ENCODE assay signal across 20 mouse cellular contexts in the genomic region with DNA sequence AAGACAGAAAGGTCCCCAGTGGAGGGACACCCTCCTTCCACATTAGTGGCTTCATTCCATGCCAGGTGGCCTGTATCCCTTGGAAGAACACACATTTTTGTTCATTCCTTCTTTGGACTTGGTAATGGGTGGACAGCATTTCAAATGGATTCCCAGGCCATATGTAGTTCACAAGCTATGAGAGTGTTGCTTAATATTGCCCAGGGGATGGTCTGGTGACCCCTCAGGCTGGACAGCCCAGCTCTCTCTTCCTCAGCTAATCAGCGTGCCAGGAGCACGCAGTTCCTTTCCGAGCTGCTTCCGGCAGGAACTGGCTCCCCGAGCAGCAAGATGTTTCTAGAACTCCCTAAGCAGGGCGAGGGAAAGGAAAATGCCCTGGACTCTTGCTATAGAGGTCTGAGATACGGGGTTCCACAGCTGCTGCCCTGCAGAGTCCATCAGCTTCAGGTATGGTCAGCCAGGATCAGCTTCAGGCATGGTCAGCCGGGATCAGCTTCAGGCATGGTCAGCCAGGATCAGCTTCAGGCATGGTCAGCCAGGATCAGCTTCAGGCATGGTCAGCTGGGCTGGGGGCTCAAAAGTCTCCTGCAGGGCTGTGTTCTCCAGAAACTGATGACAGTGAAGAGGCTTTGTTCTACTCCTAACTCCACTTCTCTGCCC.
A peak's percentile ranks its signal among the peaks of the same experiment; 100 is the strongest.
DNase-seq lines count a peak whose midpoint lies in the region; ATAC-seq and TF ChIP-seq lines count a peak whose summit lies in the region.
"Had no signal": no experiment of that assay in that cellular context is flagged by ENCODE, and none has a peak within 500 bp of the region (broad histone marks: within the 10 kb centered on the region; RNA-seq: fewer than 3 reads in every experiment).

No protein-coding gene starts in this region.

- WGBS in lung, embryonic 15.5 days = 55% methylated on average over 8 of the region's 8 CpGs
- WGBS in embryonic facial prominence, embryonic 10.5 days = 72% methylated on average over 8 of the region's 8 CpGs
- WGBS in stomach, postnatal 0 days = 75% methylated on average over 8 of the region's 8 CpGs
- 80% methylated on average over 8 of the region's 8 CpGs for WGBS in forebrain, postnatal 0 days

- H3K27me3 ChIP-seq in lung, embryonic 15.5 days = no peaks in the 10 kb centered on the region
- no peaks in the 10 kb centered on the region for H3K27me3 ChIP-seq in embryonic facial prominence, embryonic 10.5 days (replicated peaks; ENCODE audit: low read depth, poor library complexity, severe bottlenecking)
- no peaks in the 10 kb centered on the region for H3K27me3 ChIP-seq in stomach, postnatal 0 days (ENCODE audit: control insufficient read depth, insufficient read depth, low read length)
- H3K27me3 ChIP-seq in forebrain, postnatal 0 days (ENCODE audit: insufficient read depth, low read length) = no peaks in the 10 kb centered on the region
- H3K27me3 ChIP-seq: embryonic facial prominence, embryonic 13.5 days; forebrain, embryonic 12.5 days; heart, embryonic 15.5 days; hindbrain, embryonic 15.5 days had no signal

- TF ChIP-seq EP300 in stomach, postnatal 0 days (optimal IDR thresholded peaks at IDR 0.05) = no peak

- DNase-seq in heart, adult 11 months = peak; percentile 63
- DNase-seq in heart, postnatal 10 days = no peak
- no peak for DNase-seq in lung, postnatal 36 days
- no peak for DNase-seq in embryonic facial prominence, embryonic 10.5 days (ENCODE audit: low spot score)
- peak; percentile 7 for DNase-seq in stomach, postnatal 0 days (ENCODE audit: low spot score)
- DNase-seq in forebrain, postnatal 0 days = no peak
- DNase-seq: adrenal gland, postnatal 14 days; cerebellum, adult 11-12 months; cerebellum, adult 9-10 months; cerebellum, postnatal 25 days; gastrocnemius, postnatal 36 days; heart, adult 18-20 months; heart, postnatal 36 days had no signal

- intact Hi-C loops in heart, postnatal 10 days (cut with DNase I) = no loop called here

- no peak overlapping the region for H3K27ac ChIP-seq in lung, embryonic 15.5 days
- H3K27ac ChIP-seq in embryonic facial prominence, embryonic 10.5 days (replicated peaks) = 0 out of 2 replicates have a peak overlapping the region, but pooled peaks have one; percentile 2
- H3K27ac ChIP-seq in stomach, postnatal 0 days (replicated peaks) = no peak overlapping the region
- H3K27ac ChIP-seq in forebrain, postnatal 0 days (ENCODE audit: low read depth, low read length) = no peak overlapping the region
- H3K27ac ChIP-seq: embryonic facial prominence, embryonic 13.5 days; forebrain, embryonic 12.5 days; heart, embryonic 15.5 days; hindbrain, embryonic 15.5 days had no signal

- TF ChIP-seq CTCF in stomach, postnatal 0 days (IDR thresholded peaks at IDR 0.05; ENCODE audit: low read depth) = no peak
- no peak for TF ChIP-seq CTCF in forebrain, postnatal 0 days (IDR thresholded peaks at IDR 0.05; ENCODE audit: low read depth)

- H3K9me3 ChIP-seq in lung, embryonic 15.5 days = no peaks in the 10 kb centered on the region
- no peaks in the 10 kb centered on the region for H3K9me3 ChIP-seq in embryonic facial prominence, embryonic 10.5 days
- no peaks in the 10 kb centered on the region for H3K9me3 ChIP-seq in stomach, postnatal 0 days (ENCODE audit: control insufficient read depth, low read length)
- H3K9me3 ChIP-seq in forebrain, postnatal 0 days (ENCODE audit: low read length) = no peaks in the 10 kb centered on the region
- H3K9me3 ChIP-seq: embryonic facial prominence, embryonic 13.5 days; forebrain, embryonic 12.5 days; heart, embryonic 15.5 days; hindbrain, embryonic 15.5 days had no signal

- no peak overlapping the region for H3K4me3 ChIP-seq in lung, embryonic 15.5 days
- no peak overlapping the region for H3K4me3 ChIP-seq in embryonic facial prominence, embryonic 10.5 days
- no peak overlapping the region for H3K4me3 ChIP-seq in stomach, postnatal 0 days (ENCODE audit: low read depth, low read length)
- H3K4me3 ChIP-seq in forebrain, postnatal 0 days (ENCODE audit: low read depth, low read length) = no peak overlapping the region
- H3K4me3 ChIP-seq: embryonic facial prominence, embryonic 13.5 days; forebrain, embryonic 12.5 days; heart, embryonic 15.5 days; hindbrain, embryonic 15.5 days had no signal

- no peak overlapping the region for H3K4me2 ChIP-seq in lung, embryonic 15.5 days
- no peak overlapping the region for H3K4me2 ChIP-seq in stomach, postnatal 0 days (replicated peaks; ENCODE audit: low read depth)
- no peak overlapping the region for H3K4me2 ChIP-seq in forebrain, postnatal 0 days (ENCODE audit: low read depth)
- H3K4me2 ChIP-seq: embryonic facial prominence, embryonic 13.5 days; forebrain, embryonic 12.5 days; heart, embryonic 11.5 days; heart, embryonic 15.5 days; hindbrain, embryonic 15.5 days had no signal

- H3K9ac ChIP-seq in lung, embryonic 15.5 days = no peak overlapping the region
- H3K9ac ChIP-seq in stomach, postnatal 0 days (ENCODE audit: low read length) = no peak overlapping the region
- no peak overlapping the region for H3K9ac ChIP-seq in forebrain, postnatal 0 days
- H3K9ac ChIP-seq: embryonic facial prominence, embryonic 13.5 days; forebrain, embryonic 12.5 days; heart, embryonic 15.5 days; hindbrain, embryonic 15.5 days had no signal

- ATAC-seq in lung, embryonic 15.5 days (ENCODE audit: borderline replicate concordance, extremely low read depth, low FRiP score, low TSS enrichment) = 0 out of 2 replicates have a peak, but pooled peaks have one; percentile 44
- ATAC-seq in stomach, postnatal 0 days (ENCODE audit: low FRiP score, low TSS enrichment) = no peak
- ATAC-seq in forebrain, postnatal 0 days = no peak
- ATAC-seq: forebrain, embryonic 16.5 days had no signal

- no peaks in the 10 kb centered on the region for H3K36me3 ChIP-seq in lung, embryonic 15.5 days
- no peaks in the 10 kb centered on the region for H3K36me3 ChIP-seq in embryonic facial prominence, embryonic 10.5 days (replicated peaks)
- H3K36me3 ChIP-seq in stomach, postnatal 0 days (ENCODE audit: control insufficient read depth, insufficient read depth, low read length) = no peaks in the 10 kb centered on the region
- no peaks in the 10 kb centered on the region for H3K36me3 ChIP-seq in forebrain, postnatal 0 days (ENCODE audit: insufficient read depth)
- H3K36me3 ChIP-seq: embryonic facial prominence, embryonic 13.5 days; forebrain, embryonic 12.5 days; heart, embryonic 15.5 days; hindbrain, embryonic 15.5 days had no signal

- peaks cover 12% of the 10 kb centered on the region for H3K4me1 ChIP-seq in lung, embryonic 15.5 days
- peaks cover 11% of the 10 kb centered on the region for H3K4me1 ChIP-seq in embryonic facial prominence, embryonic 10.5 days
- no peaks in the 10 kb centered on the region; the same call in 1 of the 2 replicates for H3K4me1 ChIP-seq in stomach, postnatal 0 days (replicated peaks; ENCODE audit: control insufficient read depth, insufficient read depth)
- H3K4me1 ChIP-seq in forebrain, postnatal 0 days (ENCODE audit: insufficient read depth) = no peaks in the 10 kb centered on the region
- H3K4me1 ChIP-seq: forebrain, embryonic 12.5 days; heart, embryonic 15.5 days; hindbrain, embryonic 15.5 days had no signal

Comparison
In these comparisons a context has a peak if more than half of its experiments do, and no peak if none do; other contexts are left out.
1. DNase-seq: peak in heart, adult 11 months (single experiment) and stomach, postnatal 0 days (single experiment); none in heart, postnatal 10 days (0 of 2), lung, postnatal 36 days (single experiment), embryonic facial prominence, embryonic 10.5 days (single experiment) and forebrain, postnatal 0 days (single experiment).